Mouse (Mus musculus): ENCODE results near the gene Gm45618. TPM values are rescaled to one million over a fixed set of nuclear protein-coding genes. Genes with fewer than 3 reads are reported as not detected.

Gene Gm45618
- polyA plus RNA-seq, 2 experiments, result not detected

- no peak overlapping the region for H3K4me3 ChIP-seq (ENCODE audit: insufficient read depth in 1 of 2, low read depth in 2 of 2, low read length in 2 of 2)
- no peak for DNase-seq (ENCODE audit: low read depth in 3 of 3, low spot score in 3 of 3)
Observed at GRCm38 (mm10) chr7:142081736-142082135, 38.8 kb downstream of the Gm45618 start.

GRCm38 (mm10) chr7:142080876-142081275, 39.7 kb downstream of the Gm45618 start:
- no peak for ATAC-seq (ENCODE audit: insufficient read depth)
- H3K4me1 ChIP-seq (replicated peaks; ENCODE audit: control insufficient read depth in 2 of 2, insufficient read depth in 2 of 2, low read length in 1 of 2), result peaks cover 11 to 15% of the 10 kb centered on the region in 2 experiments
- H3K4me2 ChIP-seq (ENCODE audit: low read depth), result no peak overlapping the region
- H3K27ac ChIP-seq, result no peak overlapping the region
- TF ChIP-seq EP300 (IDR thresholded peaks at IDR 0.05; ENCODE audit: low read depth), result no peak
- no peak for TF ChIP-seq CTCF (IDR thresholded peaks at IDR 0.05; ENCODE audit: low read depth)
- H3K36me3 ChIP-seq (replicated peaks; ENCODE audit: control insufficient read depth, insufficient read depth, low read depth), result peaks cover 27% of the 10 kb centered on the region
- no peak for DNase-seq (ENCODE audit: low read depth in 3 of 3, low spot score in 3 of 3)
- H3K4me3 ChIP-seq (ENCODE audit: insufficient read depth in 1 of 2, low read depth in 2 of 2, low read length in 2 of 2), result no peak overlapping the region
- no peaks in the 10 kb centered on the region for H3K9me3 ChIP-seq (ENCODE audit: control insufficient read depth, low read length)
- WGBS (ENCODE audit: insufficient replicate concordance), result 41% methylated on average over 2 of the region's 2 CpGs
- H3K9ac ChIP-seq (replicated peaks), result no peak overlapping the region
- peaks cover 56% of the 10 kb centered on the region for H3K27me3 ChIP-seq (ENCODE audit: control insufficient read depth, insufficient read depth, low read length)

More at GRCm38 (mm10) chr7:142081736-142082135, 38.8 kb downstream of the Gm45618 start:
- H3K9me3 ChIP-seq (ENCODE audit: control insufficient read depth, low read length), result no peaks in the 10 kb centered on the region
- H3K9ac ChIP-seq (replicated peaks), result no peak overlapping the region
- 33% methylated on average over 17 of the region's 17 CpGs for WGBS (ENCODE audit: insufficient replicate concordance)
- peaks cover 56% of the 10 kb centered on the region for H3K27me3 ChIP-seq (ENCODE audit: control insufficient read depth, insufficient read depth, low read length)
- ATAC-seq (ENCODE audit: insufficient read depth), result no peak
- TF ChIP-seq CTCF (IDR thresholded peaks at IDR 0.05; ENCODE audit: low read depth) (no peak), EP300 (IDR thresholded peaks at IDR 0.05; ENCODE audit: low read depth) (no peak)
- no peak overlapping the region for H3K4me2 ChIP-seq (ENCODE audit: low read depth)
- H3K4me1 ChIP-seq (replicated peaks; ENCODE audit: control insufficient read depth in 2 of 2, insufficient read depth in 2 of 2, low read length in 1 of 2), result peaks cover 20 to 24% of the 10 kb centered on the region in 2 experiments
- no peak overlapping the region for H3K27ac ChIP-seq
- peaks cover 27% of the 10 kb centered on the region for H3K36me3 ChIP-seq (replicated peaks; ENCODE audit: control insufficient read depth, insufficient read depth, low read depth)

- 42% methylated on average over 5 of the region's 5 CpGs for WGBS (ENCODE audit: insufficient replicate concordance)
- peaks cover 23% of the 10 kb centered on the region for H3K36me3 ChIP-seq (replicated peaks; ENCODE audit: control insufficient read depth, insufficient read depth, low read depth)
- H3K27me3 ChIP-seq (ENCODE audit: control insufficient read depth, insufficient read depth, low read length), result peaks cover 67% of the 10 kb centered on the region
- no peak overlapping the region for H3K4me2 ChIP-seq (ENCODE audit: low read depth)
- H3K9me3 ChIP-seq (ENCODE audit: control insufficient read depth, low read length), result no peaks in the 10 kb centered on the region
- peaks cover 0 to under 1% of the 10 kb centered on the region in 2 experiments; a peak in 2 of 4 replicates for H3K4me1 ChIP-seq (replicated peaks; ENCODE audit: control insufficient read depth in 2 of 2, insufficient read depth in 2 of 2, low read length in 1 of 2)
- ATAC-seq (ENCODE audit: insufficient read depth), result no peak
- H3K27ac ChIP-seq, result no peak overlapping the region
- H3K9ac ChIP-seq (replicated peaks), result no peak overlapping the region
- TF ChIP-seq EP300 (IDR thresholded peaks at IDR 0.05; ENCODE audit: low read depth), result no peak
- TF ChIP-seq CTCF (IDR thresholded peaks at IDR 0.05; ENCODE audit: low read depth), result 0 out of 2 replicates have a peak, but pooled peaks have one; percentile 8
- DNase-seq (ENCODE audit: low read depth in 3 of 3, low spot score in 3 of 3), result no peak
- H3K4me3 ChIP-seq (ENCODE audit: insufficient read depth in 1 of 2, low read depth in 2 of 2, low read length in 2 of 2), result no peak overlapping the region
Observed at GRCm38 (mm10) chr7:142079365-142079764, 41.2 kb downstream of the Gm45618 start.

- H3K9ac ChIP-seq (replicated peaks), result no peak overlapping the region
- no peak for ATAC-seq (ENCODE audit: insufficient read depth)
- H3K4me2 ChIP-seq (ENCODE audit: low read depth), result no peak overlapping the region
- no peak overlapping the region for H3K27ac ChIP-seq
- H3K4me3 ChIP-seq (ENCODE audit: insufficient read depth in 1 of 2, low read depth in 2 of 2, low read length in 2 of 2), result no peak overlapping the region
- DNase-seq (ENCODE audit: low read depth in 3 of 3, low spot score in 3 of 3), result no peak
- H3K36me3 ChIP-seq (replicated peaks; ENCODE audit: control insufficient read depth, insufficient read depth, low read depth), result peaks cover 6% of the 10 kb centered on the region
- no peaks in the 10 kb centered on the region for H3K9me3 ChIP-seq (ENCODE audit: control insufficient read depth, low read length)
- 38% methylated on average over 3 of the region's 3 CpGs for WGBS (ENCODE audit: insufficient replicate concordance)
- H3K27me3 ChIP-seq (ENCODE audit: control insufficient read depth, insufficient read depth, low read length), result peaks cover 50% of the 10 kb centered on the region
- H3K4me1 ChIP-seq (replicated peaks; ENCODE audit: control insufficient read depth in 2 of 2, insufficient read depth in 2 of 2, low read length in 1 of 2), result no peaks in the 10 kb centered on the region
- no peak for TF ChIP-seq CTCF (IDR thresholded peaks at IDR 0.05; ENCODE audit: low read depth)
- TF ChIP-seq EP300 (IDR thresholded peaks at IDR 0.05; ENCODE audit: low read depth), result no peak
Observed at GRCm38 (mm10) chr7:142077138-142077537, 43.4 kb downstream of the Gm45618 start.

GRCm38 (mm10) chr7:142074146-142074886, 46.2 kb downstream of the Gm45618 start:
- Histone ChIP-seq H3K27ac (no peak overlapping the region), H3K9me3 (ENCODE audit: control insufficient read depth, low read length) (no peaks in the 10 kb centered on the region), H3K4me2 (ENCODE audit: low read depth) (no peak overlapping the region), H3K9ac (replicated peaks) (no peak overlapping the region), H3K4me1 (replicated peaks; ENCODE audit: control insufficient read depth in 2 of 2, insufficient read depth in 2 of 2, low read length in 1 of 2) (peaks cover 0 to 8% of the 10 kb centered on the region in 2 experiments; a peak in 2 of 4 replicates), H3K36me3 (replicated peaks; ENCODE audit: control insufficient read depth, insufficient read depth, low read depth) (no peaks in the 10 kb centered on the region), H3K27me3 (ENCODE audit: control insufficient read depth, insufficient read depth, low read length) (peaks cover 22% of the 10 kb centered on the region), H3K4me3 (ENCODE audit: insufficient read depth in 1 of 2, low read depth in 2 of 2, low read length in 2 of 2) (no peak overlapping the region)
- no peak for DNase-seq (ENCODE audit: low read depth in 3 of 3, low spot score in 3 of 3)
- no peak for ATAC-seq (ENCODE audit: insufficient read depth)
- WGBS (ENCODE audit: insufficient replicate concordance), result 45% methylated on average over 8 of the region's 8 CpGs
- TF ChIP-seq CTCF (IDR thresholded peaks at IDR 0.05; ENCODE audit: low read depth), result no peak
- TF ChIP-seq EP300 (IDR thresholded peaks at IDR 0.05; ENCODE audit: low read depth), result no peak

Measured in liver, embryonic 14.5 days (tissue).